Mouse (Mus musculus) hindbrain, postnatal 0 days (tissue): ENCODE measurements around the gene Tmed10. TPM values are rescaled to one million over a fixed set of nuclear protein-coding genes. Genes with fewer than 3 reads are reported as not detected.

Experiments
- ATAC-seq: fragments of 200-750 bp; cut with Nextera tagmentation; 2 replicates; pipeline ENCODE4 v1.8.0; 2017; ENCODE audit warnings: mild to moderate bottlenecking, moderate TSS enrichment, moderate library complexity
- DNase-seq: peaks from one replicate; pipeline ENCODE4 v3.0.0-alpha.2; 2015; ENCODE audit warnings: low spot score
- H3K27ac ChIP-seq: fragments of 300-500 bp; sonication (generic); 2 replicates; pipeline ENCODE4 v1.5.1; 2014; ENCODE audit warnings: mild to moderate bottlenecking
- H3K27me3 ChIP-seq: fragments of 300-500 bp; sonication (generic); 2 replicates; pipeline ENCODE4 v1.6.1; 2014; ENCODE audit warnings: low read length, mixed read lengths; ENCODE audit not compliant: insufficient read depth
- H3K36me3 ChIP-seq: fragments of 300-500 bp; sonication (generic); 2 replicates; pipeline ENCODE4 v1.6.1; 2014; ENCODE audit warnings: low read length, mixed read lengths; ENCODE audit not compliant: insufficient read depth
- H3K4me1 ChIP-seq: fragments of 300-500 bp; sonication (generic); 2 replicates; pipeline ENCODE4 v1.6.1; 2014; ENCODE audit warnings: antibody characterized with exemption, low read length, mixed read lengths; ENCODE audit not compliant: insufficient read depth
- H3K4me2 ChIP-seq: fragments of 300-500 bp; sonication (generic); 2 replicates; pipeline ENCODE4 v1.6.1; 2014; ENCODE audit warnings: low read depth, mild to moderate bottlenecking, low read length, moderate library complexity, mixed read lengths
- H3K4me3 ChIP-seq: fragments of 300-500 bp; sonication (generic); 2 replicates; pipeline ENCODE4 v1.5.1; 2014; ENCODE audit warnings: low read length
- H3K9ac ChIP-seq: fragments of 300-500 bp; sonication (generic); replicated peaks from 2 replicates; pipeline ENCODE4 v1.6.1; 2014; ENCODE audit warnings: mild to moderate bottlenecking, low read length, moderate library complexity, mixed read lengths
- H3K9me3 ChIP-seq: fragments of 300-500 bp; sonication (generic); 2 replicates; pipeline ENCODE4 v1.6.1; 2016; ENCODE audit warnings: low read length, mixed read lengths
- CTCF ChIP-seq: IDR thresholded peaks from 2 replicates; pipeline ENCODE4 v1.5.1; 2016; ENCODE audit warnings: antibody characterized with exemption, control low read depth, low read depth
- WGBS: fragments of 180-500 bp; shearing (Covaris S2); extraction: QIAGEN DNeasy Blood & Tissue Kit; methylation state at CpG from one replicate; pipeline ENCODE4 v1.1.7; 2014; 5-methylcytosine and 5-hydroxymethylcytosine counted together
- polyA plus RNA-seq: library from polyadenylated mRNA; unstranded; fragments of >200 nt; fragmentation: Nextera tagmentation; extraction: Ambion mirVana; gene quantifications from 2 replicates; pipeline ENCODE4 v1.2.1, GENCODE M21; 2015
- total RNA-seq: library from RNA; depleted of rRNA; stranded (reverse); fragments of >200 nt; gene quantifications from 2 replicates; pipeline ENCODE4 v1.2.3, GENCODE M21; 2014

Gene Tmed10
- total and polyA plus RNA-seq, 2 experiments from 2014 or later, result 55.0 to 222 TPM

DNA sequence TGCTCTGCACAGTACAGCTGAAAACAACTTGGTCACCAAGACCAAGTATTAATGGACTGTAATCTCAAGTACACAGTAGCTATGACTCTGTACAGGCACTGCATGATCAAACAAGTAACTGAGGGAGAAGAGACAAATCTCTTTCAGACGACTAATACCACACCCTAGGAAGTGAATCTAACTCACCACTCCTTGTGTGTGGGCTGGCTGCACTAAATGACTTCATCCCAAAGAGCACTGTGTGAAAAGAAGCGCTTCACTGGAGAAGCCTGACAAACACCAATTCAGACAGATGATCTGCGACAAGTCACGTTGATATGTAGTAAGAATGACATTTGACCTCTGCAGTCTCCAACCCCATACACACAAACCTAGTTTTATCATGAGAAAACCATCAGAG is 12.1 kb downstream of the Tmed10 start:
- H3K9ac ChIP-seq, result no peak overlapping the region
- H3K4me3 ChIP-seq, result no peak overlapping the region
- H3K9me3 ChIP-seq, result no peaks in the 10 kb centered on the region
- no peaks in the 10 kb centered on the region for H3K36me3 ChIP-seq
- H3K27ac ChIP-seq, result no peak overlapping the region
- TF ChIP-seq CTCF, result no peak
- no peak overlapping the region for H3K4me2 ChIP-seq
- 79% methylated on average over 4 of the region's 4 CpGs for WGBS
- H3K27me3 ChIP-seq, result no peaks in the 10 kb centered on the region
- no peak for DNase-seq
- ATAC-seq, result no peak
- no peaks in the 10 kb centered on the region for H3K4me1 ChIP-seq

DNA sequence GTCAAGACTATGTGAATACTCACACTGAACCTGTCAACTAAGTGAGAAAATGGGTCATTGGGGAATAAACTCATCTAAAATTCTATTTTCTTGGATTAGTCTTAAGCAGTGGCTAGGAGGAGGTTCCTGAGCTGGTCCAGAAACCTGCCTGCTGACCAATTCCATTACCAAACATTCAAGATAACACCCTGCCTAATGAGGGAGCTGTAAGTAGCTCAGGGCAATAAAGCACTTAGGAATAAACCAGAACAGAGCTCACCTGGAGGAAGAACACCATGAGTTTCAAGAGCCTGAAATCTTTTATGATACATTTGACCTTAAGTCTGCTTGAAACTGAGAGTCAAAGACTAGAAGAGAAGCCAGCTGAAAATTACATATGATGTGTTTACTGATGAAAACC is 13.1 kb downstream of the Tmed10 start:
- Histone ChIP-seq H3K9me3 (no peaks in the 10 kb centered on the region), H3K4me2 (no peak overlapping the region), H3K27ac (no peak overlapping the region), H3K4me3 (no peak overlapping the region), H3K36me3 (no peaks in the 10 kb centered on the region), H3K9ac (no peak overlapping the region), H3K27me3 (no peaks in the 10 kb centered on the region), H3K4me1 (no peaks in the 10 kb centered on the region)
- DNase-seq (no peak), ATAC-seq (no peak)
- TF ChIP-seq CTCF, result no peak

DNA sequence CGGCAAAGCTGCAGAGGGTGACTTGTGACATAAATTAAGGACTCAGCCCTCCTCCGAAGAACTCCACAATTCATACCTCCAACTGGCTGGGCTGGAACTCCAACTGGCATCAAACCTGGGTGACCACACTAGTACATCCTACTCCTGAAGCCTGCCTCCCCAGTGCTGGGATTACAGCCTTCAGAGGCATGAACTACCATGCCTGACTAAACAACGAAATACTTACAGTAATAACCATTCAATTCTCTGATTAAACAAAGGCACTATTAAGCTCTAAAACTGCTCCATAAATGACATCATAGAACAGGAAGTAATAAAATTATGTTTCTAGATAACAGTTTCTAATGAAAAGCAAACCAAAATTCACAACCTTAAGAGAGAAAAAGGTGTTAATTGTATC is 13.5 kb downstream of the Tmed10 start:
- ATAC-seq (no peak), DNase-seq (no peak)
- Histone ChIP-seq H3K27ac (no peak overlapping the region), H3K4me3 (no peak overlapping the region), H3K9me3 (no peaks in the 10 kb centered on the region), H3K27me3 (no peaks in the 10 kb centered on the region), H3K36me3 (no peaks in the 10 kb centered on the region), H3K9ac (no peak overlapping the region), H3K4me1 (no peaks in the 10 kb centered on the region), H3K4me2 (no peak overlapping the region)
- WGBS, result 82% methylated on average over 3 of the region's 3 CpGs
- no peak for TF ChIP-seq CTCF

DNA sequence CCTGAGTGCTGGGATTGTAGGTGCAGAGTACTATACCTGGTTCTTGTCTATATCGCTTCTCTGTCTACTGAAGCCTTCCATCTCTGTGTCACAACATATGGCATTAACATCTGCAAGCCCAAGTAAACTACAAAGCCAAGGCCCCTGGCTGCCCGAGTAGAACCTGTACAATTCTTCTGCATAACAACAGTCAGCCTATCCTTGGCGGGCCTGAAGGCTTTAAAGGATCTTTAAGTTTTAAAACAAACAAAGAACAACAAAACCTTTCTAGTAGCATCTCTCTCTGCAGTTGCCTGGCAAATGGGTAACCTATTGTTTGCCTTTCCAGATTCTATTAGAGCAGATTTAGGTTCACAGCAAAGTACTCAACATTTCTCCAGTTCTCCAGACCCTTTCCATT is 20.6 kb downstream of the Tmed10 start:
- TF ChIP-seq CTCF, result no peak
- DNase-seq, result no peak
- H3K4me1 ChIP-seq, result no peaks in the 10 kb centered on the region
- no peak for ATAC-seq
- 89% methylated on average over 3 of the region's 3 CpGs for WGBS
- no peaks in the 10 kb centered on the region for H3K36me3 ChIP-seq
- H3K4me3 ChIP-seq, result no peak overlapping the region
- H3K4me2 ChIP-seq, result no peak overlapping the region
- H3K27me3 ChIP-seq, result no peaks in the 10 kb centered on the region
- H3K9me3 ChIP-seq, result no peaks in the 10 kb centered on the region
- no peak overlapping the region for H3K9ac ChIP-seq
- H3K27ac ChIP-seq, result no peak overlapping the region

DNA sequence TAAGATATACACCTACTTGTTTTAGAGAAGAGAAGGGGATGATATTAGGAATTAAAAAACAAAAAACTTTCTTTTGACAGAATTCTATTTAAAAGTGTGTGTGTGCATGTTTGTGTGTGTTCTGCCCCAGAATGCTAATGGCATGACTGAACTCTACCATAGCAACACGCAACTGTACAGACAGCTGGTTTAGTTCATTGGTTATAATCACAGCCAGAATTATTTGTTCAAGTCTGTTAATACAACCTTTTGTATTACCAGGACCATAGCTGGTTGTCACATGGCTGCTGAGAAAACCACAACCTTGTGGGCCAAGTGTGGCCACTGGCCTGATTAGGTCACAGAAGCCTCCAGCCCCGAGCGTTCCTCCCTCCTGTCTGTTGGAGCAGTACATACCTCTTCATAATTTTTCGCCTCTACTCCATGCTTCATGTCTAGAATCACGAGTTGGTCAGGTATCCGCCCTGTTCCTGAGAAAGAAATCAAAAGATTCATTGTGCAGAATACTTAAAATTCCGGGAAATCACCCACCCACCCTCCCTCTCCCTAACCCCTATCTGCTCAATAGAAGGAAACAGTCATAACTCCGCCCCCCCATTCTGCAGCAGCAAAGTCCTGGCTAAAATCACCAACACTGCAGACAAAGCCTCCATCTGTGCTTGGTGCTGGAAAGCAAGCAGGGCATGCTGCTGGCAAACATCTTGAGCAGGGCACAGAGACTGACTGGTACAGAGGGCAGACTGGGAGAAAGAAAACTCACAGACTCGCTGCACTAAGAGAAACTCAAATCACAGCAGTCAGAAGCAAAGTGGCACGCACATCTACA is 24.0 kb downstream of the Tmed10 start:
- no peaks in the 10 kb centered on the region for H3K4me1 ChIP-seq
- no peak overlapping the region for H3K9ac ChIP-seq
- ATAC-seq (peak; percentile 95), DNase-seq (peak; percentile 71)
- no peaks in the 10 kb centered on the region for H3K27me3 ChIP-seq
- WGBS, result 48% methylated on average over 10 of the region's 10 CpGs
- peaks cover 7% of the 10 kb centered on the region; the same call in 1 of the 2 replicates for H3K36me3 ChIP-seq
- peak overlapping the region; percentile 75 for H3K27ac ChIP-seq
- H3K4me2 ChIP-seq, result no peak overlapping the region
- TF ChIP-seq CTCF, result no peak
- no peak overlapping the region for H3K4me3 ChIP-seq
- H3K9me3 ChIP-seq, result no peaks in the 10 kb centered on the region

DNA sequence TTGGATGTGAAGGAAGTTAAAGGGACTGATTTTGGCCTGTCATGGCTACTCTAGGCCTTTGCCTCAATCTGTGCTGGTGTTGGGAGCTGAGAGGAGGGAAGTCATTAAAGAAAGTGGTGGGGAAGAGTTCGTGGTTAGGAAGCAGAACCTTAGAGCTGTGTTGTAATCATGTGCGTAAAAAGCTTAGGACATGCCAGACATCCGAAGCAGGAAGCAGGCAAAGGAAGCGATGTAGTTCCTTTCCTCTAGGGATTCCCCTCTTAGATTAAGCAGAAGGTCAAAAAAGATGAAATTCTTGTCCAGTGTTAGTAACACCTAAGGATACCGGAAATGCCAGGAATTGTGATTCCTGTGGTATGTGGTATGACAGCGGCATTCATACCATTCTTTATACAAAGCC is 26.3 kb downstream of the Tmed10 start:
- Histone ChIP-seq H3K27ac (no peak overlapping the region), H3K27me3 (no peaks in the 10 kb centered on the region), H3K9ac (no peak overlapping the region), H3K9me3 (no peaks in the 10 kb centered on the region), H3K36me3 (peaks cover 7% of the 10 kb centered on the region; the same call in 1 of the 2 replicates), H3K4me1 (no peaks in the 10 kb centered on the region), H3K4me2 (no peak overlapping the region), H3K4me3 (no peak overlapping the region)
- no peak for DNase-seq
- TF ChIP-seq CTCF, result no peak
- 75% methylated on average over 6 of the region's 6 CpGs for WGBS
- ATAC-seq, result no peak

DNA sequence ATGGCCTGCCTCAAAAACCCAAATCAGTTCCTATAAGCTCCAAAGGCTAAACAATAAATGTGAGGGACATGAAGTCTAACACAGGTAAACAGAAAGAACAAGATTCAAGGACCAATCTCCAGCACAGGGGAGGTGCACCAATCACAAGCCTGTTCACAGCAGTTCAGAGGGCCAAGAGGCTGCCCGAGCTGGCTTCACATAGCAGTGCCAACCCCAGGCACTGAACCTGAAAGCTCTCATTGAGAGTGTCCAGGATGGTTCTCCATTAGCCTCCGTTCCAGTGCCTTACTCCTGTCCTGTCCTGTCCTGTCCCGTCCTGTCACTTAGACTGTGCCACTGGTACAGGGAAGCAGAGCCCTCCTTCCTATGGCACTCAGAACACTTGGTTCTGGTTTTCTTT is 27.5 kb downstream of the Tmed10 start:
- H3K9me3 ChIP-seq, result no peaks in the 10 kb centered on the region
- H3K4me3 ChIP-seq, result no peak overlapping the region
- H3K27ac ChIP-seq, result no peak overlapping the region
- DNase-seq (no peak), ATAC-seq (no peak)
- TF ChIP-seq CTCF, result no peak
- 65% methylated on average over 3 of the region's 3 CpGs for WGBS
- H3K36me3 ChIP-seq, result peaks cover 7% of the 10 kb centered on the region; the same call in 1 of the 2 replicates
- H3K4me2 ChIP-seq, result no peak overlapping the region
- H3K9ac ChIP-seq, result no peak overlapping the region
- H3K4me1 ChIP-seq, result no peaks in the 10 kb centered on the region
- H3K27me3 ChIP-seq, result no peaks in the 10 kb centered on the region
